Mouse (Mus musculus): ENCODE measurements around the gene Ift88. TPM values are rescaled to one million over a fixed set of nuclear protein-coding genes. Genes with fewer than 3 reads are reported as not detected.
A peak's percentile ranks its signal among the peaks of the same experiment; 100 is the strongest.

The Ift88 gene
- 10 to 100 TPM; 15.6 to 20.9 TPM for total RNA-seq (2021)

- peak; percentile 97 for DNase-seq (ENCODE audit: low spot score in 2 of 2)
- intact Hi-C loops (cut with DNase I), result loop anchor here (2.0 kb wide), 1 partner anchor 25 kb away; the partner anchor contains the start of gene Cryl1
Observed at GRCm38 (mm10) chr14:57423432-57424211, at the start of gene Ift88. Ift88 (plus strand) TSS chr14:57424062.

GRCm38 (mm10) chr14:57375205-57375604, 48.7 kb upstream of the Ift88 start:
- no peak for DNase-seq (ENCODE audit: low spot score in 2 of 2)
- intact Hi-C loops (cut with DNase I), result loop anchor here (10.0 kb wide), 1 partner anchor 1740 kb away; no protein-coding TSS in a partner anchor

GRCm38 (mm10) chr14:57376016-57376415, 47.8 kb upstream of the Ift88 start:
- intact Hi-C loops (cut with DNase I), result loop anchor here (10.0 kb wide), 1 partner anchor 1739 kb away; no protein-coding TSS in a partner anchor
- DNase-seq (ENCODE audit: low spot score in 2 of 2), result no peak

- DNase-seq (ENCODE audit: low spot score in 2 of 2), result no peak
- intact Hi-C loops (cut with DNase I), result loop anchor here (10.0 kb wide), 1 partner anchor 1738 kb away; no protein-coding TSS in a partner anchor
Observed at GRCm38 (mm10) chr14:57376956-57377355, 46.9 kb upstream of the Ift88 start.

GRCm38 (mm10) chr14:57377531-57377930, 46.3 kb upstream of the Ift88 start:
- no peak for DNase-seq (ENCODE audit: low spot score in 2 of 2)
- intact Hi-C loops (cut with DNase I), result loop anchor here (10.0 kb wide), 1 partner anchor 1737 kb away; no protein-coding TSS in a partner anchor

GRCm38 (mm10) chr14:57385667-57386066, 38.2 kb upstream of the Ift88 start:
- no peak for DNase-seq (ENCODE audit: low spot score in 2 of 2)
- intact Hi-C loops (cut with DNase I), result no loop called here

GRCm38 (mm10) chr14:57386758-57387561, 36.9 kb upstream of the Ift88 start:
- DNase-seq (ENCODE audit: low spot score in 2 of 2), result no peak
- intact Hi-C loops (cut with DNase I), result no loop called here

- intact Hi-C loops (cut with DNase I), result no loop called here
- DNase-seq (ENCODE audit: low spot score in 2 of 2), result no peak
Observed at GRCm38 (mm10) chr14:57391621-57392020, 32.2 kb upstream of the Ift88 start.

- intact Hi-C loops (cut with DNase I), result no loop called here
- DNase-seq (ENCODE audit: low spot score in 2 of 2), result no peak
Observed at GRCm38 (mm10) chr14:57392278-57392677, 31.6 kb upstream of the Ift88 start.

- intact Hi-C loops (cut with DNase I), result no loop called here
- no peak for DNase-seq (ENCODE audit: low spot score in 2 of 2)
Observed at GRCm38 (mm10) chr14:57395470-57395869, 28.4 kb upstream of the Ift88 start.

GRCm38 (mm10) chr14:57397221-57397620, 26.6 kb upstream of the Ift88 start:
- no peak for DNase-seq (ENCODE audit: low spot score in 2 of 2)
- intact Hi-C loops (cut with DNase I), result no loop called here

- intact Hi-C loops (cut with DNase I), result loop anchor here (2.0 kb wide), 1 partner anchor 27 kb away; the partner anchor contains the start of gene Ift88
- DNase-seq (ENCODE audit: low spot score in 2 of 2), result peak; percentile 93 to 97
Observed at GRCm38 (mm10) chr14:57398065-57398757, 25.7 kb upstream of the Ift88 start, which contains the start of gene Cryl1. Cryl1 (minus strand) TSS chr14:57398529.

- DNase-seq (ENCODE audit: low spot score in 2 of 2), result peak in 1 of 2 experiments; percentile 37
- intact Hi-C loops (cut with DNase I), result loop anchor here (2.0 kb wide), 1 partner anchor 26 kb away; the partner anchor contains the start of gene Ift88
Observed at GRCm38 (mm10) chr14:57398813-57399427, 24.9 kb upstream of the Ift88 start.

GRCm38 (mm10) chr14:57402815-57403214, 21.0 kb upstream of the Ift88 start:
- DNase-seq (ENCODE audit: low spot score in 2 of 2), result no peak
- intact Hi-C loops (cut with DNase I), result loop anchor here (10.0 kb wide), 1 partner anchor 438 kb away; no protein-coding TSS in a partner anchor

- DNase-seq (ENCODE audit: low spot score in 2 of 2), result peak in 1 of 2 experiments; percentile 15
- intact Hi-C loops (cut with DNase I), result loop anchor here (5.0 to 10.0 kb wide), 3 partner anchors 300 to 443 kb away; no protein-coding TSS in a partner anchor
Observed at GRCm38 (mm10) chr14:57407039-57407987, 16.5 kb upstream of the Ift88 start.

- no peak for DNase-seq (ENCODE audit: low spot score in 2 of 2)
- intact Hi-C loops (cut with DNase I), result loop anchor here (1.0 to 10.0 kb wide), 4 partner anchors 36 to 443 kb away; no protein-coding TSS in a partner anchor
Observed at GRCm38 (mm10) chr14:57408100-57408499, 15.8 kb upstream of the Ift88 start.

- intact Hi-C loops (cut with DNase I), result loop anchor here (5.0 to 10.0 kb wide), 3 partner anchors 302 to 444 kb away; no protein-coding TSS in a partner anchor
- no peak for DNase-seq (ENCODE audit: low spot score in 2 of 2)
Observed at GRCm38 (mm10) chr14:57409106-57409505, 14.8 kb upstream of the Ift88 start.

GRCm38 (mm10) chr14:57412166-57412565, 11.7 kb upstream of the Ift88 start:
- peak; percentile 19 to 67 for DNase-seq (ENCODE audit: low spot score in 2 of 2)
- intact Hi-C loops (cut with DNase I), result no loop called here

Data from left cerebral cortex, postnatal 25 days (tissue).